18 mouse cellular contexts compared by ENCODE assay signal in genomic region chr12:27479601-27480001, GRCm38 (mm10).
DNase-seq lines count a peak whose midpoint lies in the region; ATAC-seq and TF ChIP-seq lines count a peak whose summit lies in the region.
"Had no signal": no experiment of that assay in that cellular context is flagged by ENCODE, and none has a peak within 500 bp of the region (broad histone marks: within the 10 kb centered on the region; RNA-seq: fewer than 3 reads in every experiment).

No protein-coding gene starts in this region.

- no peaks in the 10 kb centered on the region for H3K9me3 ChIP-seq in hindbrain, postnatal 0 days (ENCODE audit: low read length)
- H3K9me3 ChIP-seq in hindbrain, embryonic 12.5 days (replicated peaks) = no peaks in the 10 kb centered on the region
- no peaks in the 10 kb centered on the region for H3K9me3 ChIP-seq in forebrain, embryonic 16.5 days (ENCODE audit: control insufficient read depth, low read length)
- H3K9me3 ChIP-seq in lung, postnatal 0 days (ENCODE audit: low read length) = no peaks in the 10 kb centered on the region
- no peaks in the 10 kb centered on the region for H3K9me3 ChIP-seq in midbrain, embryonic 11.5 days (ENCODE audit: control insufficient read depth, low read length)
- H3K9me3 ChIP-seq: hindbrain, embryonic 13.5 days; limb, embryonic 12.5 days; liver, embryonic 13.5 days; neural tube, embryonic 13.5 days had no signal

- no peak for DNase-seq in cerebellum, adult 2 months
- DNase-seq in hindbrain, postnatal 0 days (ENCODE audit: low spot score) = peak; percentile 42
- DNase-seq in layer of hippocampus, postnatal 10 days (ENCODE audit: low spot score in 2 of 2) = peak; percentile 34 to 49
- no peak for DNase-seq in lung, postnatal 0 days (ENCODE audit: low spot score)
- DNase-seq in midbrain, embryonic 11.5 days (ENCODE audit: low spot score, missing footprints) = no peak
- DNase-seq: cerebellum, adult 8-10 months; gastrocnemius, postnatal 10 days; kidney, adult 11 months; liver, embryonic 13.5 days; thymus, postnatal 36 days had no signal

- H3K9ac ChIP-seq in hindbrain, postnatal 0 days (replicated peaks; ENCODE audit: low read length) = no peak overlapping the region
- no peak overlapping the region for H3K9ac ChIP-seq in hindbrain, embryonic 12.5 days
- H3K9ac ChIP-seq in forebrain, embryonic 16.5 days (replicated peaks; ENCODE audit: low read depth, low read length) = no peak overlapping the region
- no peak overlapping the region for H3K9ac ChIP-seq in lung, postnatal 0 days (replicated peaks; ENCODE audit: low read depth)
- H3K9ac ChIP-seq in midbrain, embryonic 11.5 days (ENCODE audit: low read length) = no peak overlapping the region
- H3K9ac ChIP-seq: hindbrain, embryonic 13.5 days; limb, embryonic 12.5 days; liver, embryonic 13.5 days; neural tube, embryonic 13.5 days had no signal

- no peak for TF ChIP-seq POLR2A in cerebellum, adult 2 months (IDR thresholded peaks at IDR 0.05; ENCODE audit: borderline replicate concordance, insufficient read depth, low read length)

- 20% methylated on average over 7 of the region's 7 CpGs for WGBS in cerebellum, adult 2 months
- 75% methylated on average over 7 of the region's 7 CpGs for WGBS in hindbrain, postnatal 0 days
- WGBS in hindbrain, embryonic 12.5 days = 86% methylated on average over 7 of the region's 7 CpGs
- WGBS in forebrain, embryonic 16.5 days = 72% methylated on average over 7 of the region's 7 CpGs
- 89% methylated on average over 7 of the region's 7 CpGs for WGBS in lung, postnatal 0 days
- 92% methylated on average over 7 of the region's 7 CpGs for WGBS in midbrain, embryonic 11.5 days

- TF ChIP-seq CTCF in cerebellum, adult 2 months (IDR thresholded peaks at IDR 0.05; ENCODE audit: borderline replicate concordance, insufficient read depth, low read depth, low read length) = no peak
- no peak for TF ChIP-seq CTCF in hindbrain, postnatal 0 days (IDR thresholded peaks at IDR 0.05; ENCODE audit: low read depth)
- no peak for TF ChIP-seq CTCF in lung, postnatal 0 days (IDR thresholded peaks at IDR 0.05)

- H3K27ac ChIP-seq in cerebellum, adult 2 months (ENCODE audit: insufficient read depth, low read length) = no peak overlapping the region
- H3K27ac ChIP-seq in hindbrain, postnatal 0 days = no peak overlapping the region
- no peak overlapping the region for H3K27ac ChIP-seq in hindbrain, embryonic 12.5 days
- peak overlapping the region; percentile 71 for H3K27ac ChIP-seq in forebrain, embryonic 16.5 days (ENCODE audit: low read length)
- H3K27ac ChIP-seq in lung, postnatal 0 days (ENCODE audit: low read length) = no peak overlapping the region
- H3K27ac ChIP-seq in midbrain, embryonic 11.5 days (ENCODE audit: low read depth, low read length) = no peak overlapping the region
- H3K27ac ChIP-seq: hindbrain, embryonic 13.5 days; kidney, postnatal 0 days; limb, embryonic 12.5 days; liver, embryonic 13.5 days; neural tube, embryonic 13.5 days had no signal

- H3K4me1 ChIP-seq in cerebellum, adult 2 months (ENCODE audit: control insufficient read depth, insufficient read depth, low read length) = no peaks in the 10 kb centered on the region
- 0 out of 2 replicates have a peak, but pooled peaks cover 6% of the 10 kb centered on the region for H3K4me1 ChIP-seq in hindbrain, postnatal 0 days (ENCODE audit: insufficient read depth, low read length)
- no peaks in the 10 kb centered on the region for H3K4me1 ChIP-seq in hindbrain, embryonic 12.5 days
- peaks cover 12% of the 10 kb centered on the region for H3K4me1 ChIP-seq in forebrain, embryonic 16.5 days (replicated peaks; ENCODE audit: control insufficient read depth, insufficient read depth, low read length)
- H3K4me1 ChIP-seq in lung, postnatal 0 days (ENCODE audit: insufficient read depth, low read depth, low read length) = peaks cover 2% of the 10 kb centered on the region; the same call in 1 of the 2 replicates
- no peaks in the 10 kb centered on the region for H3K4me1 ChIP-seq in midbrain, embryonic 11.5 days (ENCODE audit: control insufficient read depth, insufficient read depth, low read length)
- H3K4me1 ChIP-seq: liver, embryonic 13.5 days; neural tube, embryonic 13.5 days had no signal

- no peak for TF ChIP-seq EP300 in lung, postnatal 0 days (IDR thresholded peaks at IDR 0.05)

- no peaks in the 10 kb centered on the region for H3K36me3 ChIP-seq in hindbrain, postnatal 0 days (ENCODE audit: insufficient read depth, low read length)
- H3K36me3 ChIP-seq in hindbrain, embryonic 12.5 days = no peaks in the 10 kb centered on the region
- H3K36me3 ChIP-seq in forebrain, embryonic 16.5 days (ENCODE audit: control insufficient read depth, insufficient read depth) = no peaks in the 10 kb centered on the region
- H3K36me3 ChIP-seq in lung, postnatal 0 days (ENCODE audit: insufficient read depth, low read length) = no peaks in the 10 kb centered on the region
- H3K36me3 ChIP-seq in midbrain, embryonic 11.5 days (ENCODE audit: control insufficient read depth, insufficient read depth, low read length) = no peaks in the 10 kb centered on the region
- H3K36me3 ChIP-seq: hindbrain, embryonic 13.5 days; limb, embryonic 12.5 days; liver, embryonic 13.5 days; neural tube, embryonic 13.5 days had no signal

- no peaks in the 10 kb centered on the region; the same call in 1 of the 2 replicates for H3K27me3 ChIP-seq in cerebellum, adult 2 months (ENCODE audit: control insufficient read depth, insufficient read depth, low read length)
- no peaks in the 10 kb centered on the region for H3K27me3 ChIP-seq in hindbrain, postnatal 0 days (ENCODE audit: insufficient read depth, low read length)
- H3K27me3 ChIP-seq in hindbrain, embryonic 12.5 days = no peaks in the 10 kb centered on the region
- no peaks in the 10 kb centered on the region for H3K27me3 ChIP-seq in forebrain, embryonic 16.5 days (replicated peaks; ENCODE audit: control insufficient read depth, insufficient read depth, low read length)
- no peaks in the 10 kb centered on the region for H3K27me3 ChIP-seq in lung, postnatal 0 days (replicated peaks; ENCODE audit: insufficient read depth, low read length)
- no peaks in the 10 kb centered on the region for H3K27me3 ChIP-seq in midbrain, embryonic 11.5 days (ENCODE audit: control insufficient read depth, insufficient read depth, low read length)
- H3K27me3 ChIP-seq: CH12.LX; hindbrain, embryonic 13.5 days; limb, embryonic 12.5 days; liver, embryonic 13.5 days; neural tube, embryonic 13.5 days had no signal

- ATAC-seq in cerebellum, adult (ENCODE audit: insufficient number of reproducible peaks, low FRiP score, low TSS enrichment) = 0 out of 2 replicates have a peak, but pooled peaks have one; percentile 15
- no peak for ATAC-seq in hindbrain, postnatal 0 days
- no peak for ATAC-seq in hindbrain, embryonic 12.5 days (ENCODE audit: low FRiP score)
- ATAC-seq in forebrain, embryonic 16.5 days = peak; percentile 77
- ATAC-seq in lung, postnatal 0 days = no peak
- ATAC-seq in midbrain, embryonic 11.5 days (ENCODE audit: low FRiP score) = no peak

- H3K4me2 ChIP-seq in hindbrain, postnatal 0 days (ENCODE audit: low read depth, low read length) = no peak overlapping the region
- no peak overlapping the region for H3K4me2 ChIP-seq in hindbrain, embryonic 12.5 days (replicated peaks)
- H3K4me2 ChIP-seq in forebrain, embryonic 16.5 days (ENCODE audit: low read length) = no peak overlapping the region
- no peak overlapping the region for H3K4me2 ChIP-seq in lung, postnatal 0 days (replicated peaks; ENCODE audit: low read depth, low read length)
- H3K4me2 ChIP-seq in midbrain, embryonic 11.5 days = no peak overlapping the region
- H3K4me2 ChIP-seq: hindbrain, embryonic 13.5 days; limb, embryonic 12.5 days; liver, embryonic 13.5 days; neural tube, embryonic 13.5 days had no signal

- no peak overlapping the region for H3K4me3 ChIP-seq in cerebellum, adult 2 months (replicated peaks; ENCODE audit: insufficient read depth, low read depth, low read length)
- H3K4me3 ChIP-seq in hindbrain, postnatal 0 days (ENCODE audit: low read length) = no peak overlapping the region
- no peak overlapping the region for H3K4me3 ChIP-seq in hindbrain, embryonic 12.5 days
- H3K4me3 ChIP-seq in forebrain, embryonic 16.5 days (replicated peaks; ENCODE audit: low read length) = no peak overlapping the region
- no peak overlapping the region for H3K4me3 ChIP-seq in lung, postnatal 0 days (ENCODE audit: low read depth, low read length)
- no peak overlapping the region for H3K4me3 ChIP-seq in midbrain, embryonic 11.5 days (ENCODE audit: low read depth, low read length)
- H3K4me3 ChIP-seq: hindbrain, embryonic 13.5 days; limb, embryonic 12.5 days; liver, embryonic 13.5 days; neural tube, embryonic 13.5 days had no signal

Comparison
In these comparisons a context has a peak if more than half of its experiments do, and no peak if none do; other contexts are left out.
1. ATAC-seq: peak in cerebellum, adult (single experiment) and forebrain, embryonic 16.5 days (single experiment); none in hindbrain, postnatal 0 days (single experiment), hindbrain, embryonic 12.5 days (single experiment), lung, postnatal 0 days (single experiment) and midbrain, embryonic 11.5 days (single experiment).
2. DNase-seq: peak in hindbrain, postnatal 0 days (single experiment) and layer of hippocampus, postnatal 10 days (2 of 2); none in cerebellum, adult 2 months (0 of 2), lung, postnatal 0 days (single experiment) and midbrain, embryonic 11.5 days (single experiment).